Mouse (Mus musculus): Measurements from ENCODE around the gene Gpn3. TPM values are rescaled to one million over a fixed set of nuclear protein-coding genes. Genes with fewer than 3 reads are reported as not detected.

Gene Gpn3
- total RNA-seq, 2 experiments from 2014 or later = 32.8 to 35.3 TPM

DNA sequence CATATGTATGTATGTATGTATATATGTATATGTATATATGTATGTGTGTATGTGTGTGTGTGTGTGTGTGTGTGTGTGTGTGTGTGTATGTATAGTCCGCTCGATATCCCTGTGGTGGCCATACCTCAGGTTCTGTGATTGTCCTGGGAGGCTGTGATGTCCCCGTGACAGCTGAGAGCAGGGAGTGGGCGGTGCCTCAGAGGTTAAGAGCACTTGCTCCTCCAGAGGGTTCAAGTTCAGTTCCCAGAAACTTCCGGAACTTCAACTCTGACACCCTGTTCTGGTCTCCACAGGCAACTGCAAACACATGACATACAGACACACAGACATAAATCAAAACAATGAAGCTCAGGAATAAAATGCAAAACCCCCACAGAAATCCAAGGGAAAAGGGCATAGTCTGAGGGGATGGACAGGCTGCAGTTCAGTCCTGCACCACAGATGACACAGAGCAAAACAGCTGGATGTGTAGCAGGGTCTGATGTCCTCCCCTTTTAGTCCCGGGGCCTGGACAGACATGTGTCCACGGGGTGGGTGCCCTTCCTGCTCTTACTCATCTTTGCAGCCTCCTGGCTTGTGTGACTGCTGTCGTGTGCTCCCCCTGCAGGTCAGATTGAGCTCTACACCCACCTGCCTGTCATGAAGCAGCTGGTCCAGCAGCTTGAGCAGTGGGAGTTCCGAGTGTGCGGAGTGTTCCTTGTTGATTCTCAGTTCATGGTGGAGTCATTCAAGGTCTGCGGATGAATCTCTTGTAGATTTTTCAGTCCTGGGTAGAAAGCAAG lies 7.9 kb downstream of the Gpn3 start:
- peak; percentile 79 for DNase-seq (ENCODE audit: low spot score)

DNA sequence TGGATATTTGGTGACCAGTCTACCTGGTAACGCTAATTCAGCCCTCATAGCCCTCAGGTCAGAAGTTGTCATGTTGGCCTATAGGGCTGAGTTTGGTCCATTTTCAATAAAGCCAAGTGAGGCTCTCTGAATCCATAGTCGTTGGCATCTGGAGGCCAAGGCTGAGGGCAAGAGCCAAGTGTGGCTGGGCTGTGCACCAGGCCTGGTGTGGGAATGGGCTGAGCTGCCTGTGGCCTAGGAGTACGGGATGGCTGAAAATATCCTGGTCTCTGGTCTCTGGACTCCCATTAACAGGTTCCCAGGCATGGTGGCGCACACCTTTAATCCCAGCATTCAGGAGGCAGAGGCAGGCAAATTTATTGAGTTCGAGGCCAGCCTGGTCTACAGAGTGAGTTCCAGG lies 18.3 kb downstream of the Gpn3 start:
- DNase-seq (ENCODE audit: low spot score) = no peak

DNA sequence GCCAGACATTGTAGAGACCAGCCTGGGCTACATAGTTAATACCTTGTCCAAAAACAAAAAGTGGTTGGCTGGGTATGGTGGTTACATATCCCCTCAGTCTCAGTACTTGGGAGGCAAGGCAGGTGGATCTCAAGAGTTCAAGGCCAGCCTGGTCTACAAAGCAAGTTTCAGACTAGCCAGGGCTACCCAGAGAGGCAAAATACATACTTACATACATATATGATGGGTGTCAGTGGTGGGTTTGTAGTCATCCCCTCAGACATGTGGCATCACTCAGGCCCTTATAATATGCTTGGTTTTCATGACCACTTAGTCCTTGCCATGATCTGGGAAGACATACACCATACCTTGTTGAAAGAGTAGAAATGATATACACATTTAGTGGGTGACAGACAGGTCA lies 19.0 kb downstream of the Gpn3 start:
- DNase-seq (ENCODE audit: low spot score) = no peak

- DNase-seq (ENCODE audit: low spot score) = no peak
These were observed 19.6 kb downstream of the Gpn3 start for GRCm38 (mm10) chr5:122391178-122391785.

DNA sequence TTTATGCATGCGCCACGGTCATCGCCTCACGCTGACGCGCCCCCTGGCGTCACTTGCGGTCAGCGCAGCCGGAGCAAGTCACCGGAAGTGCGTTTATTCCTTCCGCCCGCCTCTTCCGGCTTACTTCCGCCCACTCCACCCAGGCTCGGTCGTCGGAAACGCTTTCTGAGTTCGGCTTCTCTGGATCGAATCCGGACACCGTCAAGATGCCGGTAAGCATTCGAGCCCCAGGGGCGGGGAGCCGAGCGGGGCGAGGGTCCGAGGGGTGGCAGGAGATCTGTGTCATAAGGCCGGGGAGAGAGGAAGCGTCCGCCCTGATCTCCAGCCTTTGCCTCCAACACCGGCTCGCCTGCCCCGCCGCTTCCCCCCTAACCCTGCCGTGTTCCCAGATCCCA lies 20.1 kb downstream of the Gpn3 start, which contains the start of gene Arpc3:
TSS of gene Arpc3 (plus strand) at position 93 of the 395 bp plus-strand sequence.
- DNase-seq (ENCODE audit: low spot score) = peak; percentile 90

GRCm38 (mm10) chr5:122392227-122393004 lies 20.7 kb downstream of the Gpn3 start:
- no peak for DNase-seq (ENCODE audit: low spot score)

GRCm38 (mm10) chr5:122393887-122394286 lies 22.2 kb downstream of the Gpn3 start:
- peak; percentile 72 for DNase-seq (ENCODE audit: low spot score)

GRCm38 (mm10) chr5:122396791-122397190 lies 25.1 kb downstream of the Gpn3 start:
- DNase-seq (ENCODE audit: low spot score) = no peak

DNA sequence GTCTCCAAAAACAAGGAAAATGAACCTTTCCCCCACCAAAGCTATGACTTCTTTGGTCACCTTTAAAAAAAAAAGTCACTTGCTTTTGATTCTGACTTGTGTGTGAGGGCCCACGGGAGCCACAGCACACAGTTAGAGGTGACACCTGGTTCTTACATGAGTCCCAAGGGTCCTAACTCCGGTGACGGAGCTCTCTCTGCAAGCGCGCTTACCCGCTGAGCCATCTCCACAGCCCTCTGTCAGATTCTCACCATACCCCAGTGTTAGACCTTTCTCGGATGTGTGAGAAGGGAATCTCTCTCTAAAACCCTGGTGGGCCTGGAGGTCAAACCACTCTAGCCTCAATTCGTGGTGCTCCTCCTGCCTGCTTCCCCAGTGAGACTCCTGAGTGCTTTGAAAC lies 25.8 kb downstream of the Gpn3 start:
- DNase-seq (ENCODE audit: low spot score) = no peak

DNA sequence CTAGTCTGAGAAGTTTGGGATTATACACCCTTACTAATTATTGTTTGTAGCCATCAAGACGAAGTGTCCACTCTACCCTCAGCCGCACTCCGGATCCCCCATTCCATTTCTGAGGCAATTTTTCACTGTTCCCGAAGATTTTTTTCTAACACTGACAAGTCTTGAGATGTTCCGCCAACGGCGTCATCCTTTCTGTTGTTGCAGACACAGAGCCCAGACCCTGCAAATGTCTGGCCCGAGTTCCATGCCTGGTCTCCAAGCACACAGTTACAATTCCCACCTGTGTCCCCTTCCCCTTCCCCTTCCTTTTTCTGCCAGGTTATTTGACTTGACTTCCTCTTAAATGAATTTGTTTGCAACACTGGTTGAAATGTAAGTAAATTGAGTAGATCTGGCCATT lies 28.2 kb downstream of the Gpn3 start:
- DNase-seq (ENCODE audit: low spot score) = no peak

DNA sequence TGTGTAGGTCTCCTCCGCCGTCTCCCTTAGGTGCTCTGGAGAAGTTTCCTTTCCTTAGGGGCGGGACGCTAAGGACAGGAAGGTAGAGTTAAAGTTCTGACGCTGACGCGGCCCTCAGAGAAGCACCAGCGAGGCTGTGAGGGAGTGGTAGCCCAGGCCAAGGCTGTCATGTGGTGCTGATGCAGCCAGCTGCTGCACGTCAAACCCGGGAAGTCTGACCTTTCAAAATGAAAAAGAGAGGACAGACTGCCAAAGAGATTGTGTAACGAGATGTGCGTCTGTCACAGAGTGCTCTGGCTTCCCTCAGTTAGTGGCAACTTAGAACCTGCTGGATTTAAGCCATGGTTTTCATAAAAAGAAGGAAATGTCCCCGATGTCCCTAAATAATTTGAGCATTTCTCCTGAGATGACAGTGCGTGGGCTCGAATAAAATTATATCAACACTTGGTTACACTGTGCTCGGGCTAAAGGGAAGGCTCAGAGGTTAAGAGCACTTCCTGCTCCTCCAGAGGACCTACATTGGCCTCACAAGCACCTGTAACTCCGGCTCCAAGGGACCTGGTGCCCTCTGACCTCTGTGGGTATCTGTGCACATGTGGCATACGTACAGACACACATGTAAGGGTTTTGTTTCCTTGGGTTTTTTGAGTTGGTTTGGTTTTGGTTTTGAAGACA lies 29.1 kb downstream of the Gpn3 start:
- peak; percentile 85 for DNase-seq (ENCODE audit: low spot score)

GRCm38 (mm10) chr5:122401303-122401640 lies 29.6 kb downstream of the Gpn3 start:
- peak; percentile 82 for DNase-seq (ENCODE audit: low spot score)

DNA sequence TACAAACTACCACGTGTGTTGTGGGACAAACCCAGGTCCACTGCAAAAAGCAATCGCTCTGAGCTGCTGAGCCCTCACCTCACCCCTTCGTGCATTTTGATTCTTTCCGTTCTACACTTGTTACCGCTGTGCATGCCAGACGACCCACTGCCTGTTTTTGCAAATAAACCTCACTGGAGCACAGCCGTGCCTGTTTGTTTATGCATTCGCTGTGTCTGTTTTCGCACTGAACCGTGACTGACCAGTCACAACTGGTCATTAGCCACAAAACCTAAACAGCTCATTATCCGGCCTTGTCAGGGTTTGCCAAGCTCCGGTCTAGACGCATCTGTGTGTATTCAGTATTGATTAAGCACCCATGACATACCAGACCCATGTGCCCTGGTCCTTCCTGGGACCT lies 30.5 kb downstream of the Gpn3 start:
- no peak for DNase-seq (ENCODE audit: low spot score)

DNA sequence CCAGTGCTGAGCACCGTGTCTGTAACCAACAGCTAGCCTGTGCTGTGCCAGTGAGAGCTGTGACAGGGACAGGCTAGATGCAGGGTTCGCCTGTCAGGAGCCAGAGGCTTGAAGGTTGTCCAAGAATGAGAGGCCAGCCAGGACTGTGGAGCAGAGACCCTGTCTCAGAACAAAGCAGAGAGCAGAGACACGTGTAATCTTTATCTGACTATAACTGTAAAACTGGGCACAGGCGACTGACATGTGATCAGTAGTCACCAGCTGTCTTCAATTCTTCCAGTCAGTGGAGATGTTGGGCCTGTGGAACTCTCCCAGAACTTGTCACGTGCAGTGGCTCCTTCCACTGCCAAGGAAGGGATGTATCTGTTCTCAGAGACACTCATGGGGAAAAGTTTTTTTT lies 31.1 kb downstream of the Gpn3 start:
- DNase-seq (ENCODE audit: low spot score) = peak; percentile 56

DNA sequence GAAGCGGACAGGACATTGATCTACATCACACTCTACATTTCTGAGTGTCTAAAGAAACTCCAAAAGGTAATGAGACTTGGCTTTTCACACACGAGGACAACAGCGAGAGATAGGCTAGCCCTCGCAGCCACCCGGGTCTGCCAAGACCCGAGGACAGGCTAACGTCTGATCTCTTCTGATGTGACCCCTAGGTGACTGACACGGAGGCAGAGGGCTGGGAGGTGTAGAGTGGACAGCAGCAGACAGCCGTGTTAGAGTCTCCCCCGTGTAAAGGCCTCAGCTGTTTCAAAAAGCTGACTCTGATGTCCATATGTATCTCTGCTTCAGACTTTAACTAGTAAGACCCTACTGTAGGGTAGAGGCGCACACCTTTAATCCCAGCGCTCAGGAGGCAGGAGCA lies 31.7 kb downstream of the Gpn3 start:
- DNase-seq (ENCODE audit: low spot score) = no peak

DNA sequence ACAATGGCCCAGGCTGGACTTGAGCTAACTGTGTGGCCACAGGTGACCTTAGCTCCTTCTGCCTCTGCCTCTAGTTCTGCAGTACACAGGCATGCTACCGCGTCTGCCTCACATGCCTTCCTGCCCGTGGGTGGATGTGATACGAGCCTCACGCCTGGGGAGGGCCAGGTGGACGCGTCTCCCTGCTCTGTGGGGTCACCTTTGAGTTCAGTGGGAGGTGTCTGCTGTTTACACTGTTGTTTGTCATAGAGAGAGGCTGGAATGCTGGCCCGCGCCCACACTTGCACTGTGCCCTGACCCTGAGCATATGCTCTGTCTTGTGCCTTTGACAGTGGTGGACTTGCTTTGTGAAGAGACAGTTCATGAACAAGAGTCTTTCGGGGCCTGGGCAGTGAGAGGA lies 33.9 kb downstream of the Gpn3 start:
- DNase-seq (ENCODE audit: low spot score) = no peak

DNA sequence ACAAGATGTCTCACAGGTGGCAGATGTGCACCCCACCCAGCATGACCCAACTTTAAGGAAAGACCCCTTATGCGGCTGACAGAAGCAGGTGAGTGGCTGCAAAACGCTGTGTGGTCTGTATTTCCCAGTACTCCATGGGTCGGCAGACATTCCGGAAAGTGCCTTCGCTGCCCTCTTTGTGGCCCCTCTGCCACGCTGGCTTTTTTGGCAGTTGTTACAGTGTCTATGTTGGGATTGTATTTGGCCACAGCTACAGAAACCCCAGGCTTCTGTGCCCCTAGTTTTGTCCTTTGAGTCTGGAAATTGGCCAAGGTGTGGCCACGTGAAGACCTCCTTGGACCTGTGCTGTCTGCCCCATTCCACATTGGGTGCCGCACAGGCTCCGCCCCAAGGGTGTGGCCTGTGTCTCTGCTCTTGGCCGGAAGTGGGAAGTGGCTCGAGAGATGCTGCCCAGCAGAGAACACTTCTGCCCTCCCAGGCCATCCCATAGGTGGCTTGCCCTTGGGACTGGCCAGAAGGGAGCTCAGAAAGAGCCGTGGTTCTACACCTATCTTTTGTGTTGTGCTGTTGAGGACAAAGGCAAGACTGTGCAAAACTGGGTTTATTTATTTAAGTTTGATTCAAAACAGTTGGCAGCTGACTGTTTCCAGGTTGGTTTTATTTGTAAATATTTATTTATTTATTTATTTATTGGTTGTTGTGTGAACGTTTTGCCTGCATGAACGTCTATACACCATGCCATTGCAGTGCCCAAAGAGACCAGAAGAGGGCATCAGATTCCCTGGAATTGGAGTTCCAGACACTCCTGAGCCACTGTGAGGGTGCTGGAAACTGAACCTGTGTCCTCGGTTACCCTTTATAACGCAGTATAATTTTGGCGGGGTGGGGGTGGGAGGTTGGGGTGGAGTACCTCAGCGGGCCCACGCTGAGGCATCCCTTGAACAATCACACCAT lies 38.3 kb downstream of the Gpn3 start:
- DNase-seq (ENCODE audit: low spot score) = no peak

- no peak for DNase-seq (ENCODE audit: low spot score)
These were observed 40.2 kb downstream of the Gpn3 start for GRCm38 (mm10) chr5:122411892-122412291.

GRCm38 (mm10) chr5:122412826-122413225 lies 41.1 kb downstream of the Gpn3 start:
- DNase-seq (ENCODE audit: low spot score) = no peak

- no peak for DNase-seq (ENCODE audit: low spot score)
These were observed 42.7 kb downstream of the Gpn3 start for GRCm38 (mm10) chr5:122414351-122414750.

GRCm38 (mm10) chr5:122415465-122415864 lies 43.8 kb downstream of the Gpn3 start:
- no peak for DNase-seq (ENCODE audit: low spot score)
